Mouse (Mus musculus): ENCODE data around the gene Mif.

Gene Mif

DNA sequence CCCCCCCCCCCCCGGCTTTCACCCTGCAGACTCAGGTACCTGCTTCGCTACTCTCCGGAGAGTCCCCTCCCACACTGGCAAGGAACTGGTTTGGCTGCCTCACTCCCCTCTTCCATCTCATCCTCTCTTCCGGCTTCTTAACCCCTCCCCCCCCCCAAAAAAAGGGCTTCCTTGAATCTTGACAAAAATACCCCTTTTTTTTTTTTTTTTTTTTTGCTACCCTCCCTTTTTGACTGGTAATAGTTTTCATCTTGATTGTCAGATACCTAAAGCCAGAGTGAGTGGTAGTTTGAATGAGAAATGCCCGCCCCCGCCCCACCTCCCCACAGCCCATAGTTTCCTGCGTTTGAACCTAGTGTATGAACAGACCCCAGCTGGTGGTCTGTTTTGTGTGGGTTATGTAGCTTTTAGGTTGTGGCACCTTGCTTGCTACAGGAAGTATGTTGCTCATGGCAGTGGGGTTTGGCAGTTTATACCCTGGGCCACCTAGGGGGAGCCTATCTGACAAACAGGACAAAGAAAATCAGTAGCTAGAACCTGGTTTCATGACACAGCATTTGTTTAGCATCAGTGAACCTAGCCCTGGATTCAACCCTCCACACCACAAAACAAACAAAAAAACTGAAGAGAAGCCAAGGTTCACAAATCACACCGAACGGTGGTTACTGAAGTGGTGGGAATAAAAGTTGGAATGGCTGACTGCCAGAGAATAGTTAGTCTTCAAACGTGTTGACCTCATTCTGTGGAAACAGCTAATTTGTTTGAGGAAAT lies 24.1 kb downstream of the Mif start:
- DNase-seq: peak; percentile 31

DNA sequence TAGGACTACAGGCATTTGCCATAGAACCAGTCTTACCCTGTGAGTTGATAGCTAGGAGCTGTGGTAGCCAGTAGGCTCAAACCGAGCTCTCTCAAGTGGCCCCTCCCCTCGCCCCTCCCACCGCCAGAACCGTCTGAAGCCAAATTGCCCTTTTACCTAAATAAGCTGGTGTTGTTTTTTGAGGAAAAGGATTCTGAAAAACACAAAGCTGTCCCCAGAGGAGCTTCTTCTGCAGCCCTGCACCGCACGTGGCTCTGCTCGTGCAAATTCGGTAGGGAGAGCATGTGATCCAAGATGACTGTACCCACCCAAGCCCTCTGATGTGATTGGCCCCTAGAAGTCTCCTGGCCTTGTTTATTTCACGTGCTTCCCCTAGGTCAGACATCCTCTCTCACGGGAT lies 24.7 kb downstream of the Mif start:
- peak; percentile 68 for DNase-seq

DNA sequence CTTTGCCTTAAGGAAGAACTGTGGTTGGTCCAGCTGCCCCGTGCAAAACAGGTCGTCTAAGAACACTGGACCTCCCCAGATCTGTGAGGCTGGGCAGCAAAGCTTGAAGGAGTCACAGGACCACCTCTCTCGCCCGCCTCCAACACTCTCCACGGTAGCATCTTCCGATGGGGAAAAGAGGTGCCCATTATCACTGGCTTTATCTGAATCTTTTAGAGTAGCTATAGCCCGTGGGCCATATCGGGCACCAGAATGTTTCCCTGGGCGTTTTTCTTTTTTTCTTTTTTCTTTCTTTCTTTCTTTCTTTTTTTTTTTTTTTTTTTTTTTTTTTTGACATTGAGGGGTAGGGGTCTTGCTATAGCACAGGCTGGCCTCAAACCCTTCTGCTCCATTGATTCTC lies 25.3 kb downstream of the Mif start:
- no peak for DNase-seq

DNA sequence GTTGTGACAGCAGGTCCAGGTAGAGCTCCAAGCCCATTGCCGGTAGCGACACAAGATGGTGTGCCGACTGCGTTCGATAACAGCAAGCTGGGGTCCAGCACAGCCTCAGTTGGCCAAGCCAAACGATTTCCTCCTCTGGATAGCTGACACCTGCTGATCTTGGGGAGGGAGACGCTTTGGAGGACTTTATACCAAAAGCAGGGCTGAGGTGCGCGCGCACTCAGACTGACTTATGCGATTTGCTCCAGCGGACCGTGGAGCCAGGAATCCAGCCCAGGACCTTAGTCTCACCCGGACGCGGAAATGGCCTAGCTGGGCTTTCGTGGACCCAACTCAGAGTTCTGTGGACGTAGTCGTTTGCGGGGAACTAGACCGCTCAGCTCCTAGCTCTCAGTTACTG lies 25.8 kb downstream of the Mif start:
- DNase-seq: peak; percentile 70

DNA sequence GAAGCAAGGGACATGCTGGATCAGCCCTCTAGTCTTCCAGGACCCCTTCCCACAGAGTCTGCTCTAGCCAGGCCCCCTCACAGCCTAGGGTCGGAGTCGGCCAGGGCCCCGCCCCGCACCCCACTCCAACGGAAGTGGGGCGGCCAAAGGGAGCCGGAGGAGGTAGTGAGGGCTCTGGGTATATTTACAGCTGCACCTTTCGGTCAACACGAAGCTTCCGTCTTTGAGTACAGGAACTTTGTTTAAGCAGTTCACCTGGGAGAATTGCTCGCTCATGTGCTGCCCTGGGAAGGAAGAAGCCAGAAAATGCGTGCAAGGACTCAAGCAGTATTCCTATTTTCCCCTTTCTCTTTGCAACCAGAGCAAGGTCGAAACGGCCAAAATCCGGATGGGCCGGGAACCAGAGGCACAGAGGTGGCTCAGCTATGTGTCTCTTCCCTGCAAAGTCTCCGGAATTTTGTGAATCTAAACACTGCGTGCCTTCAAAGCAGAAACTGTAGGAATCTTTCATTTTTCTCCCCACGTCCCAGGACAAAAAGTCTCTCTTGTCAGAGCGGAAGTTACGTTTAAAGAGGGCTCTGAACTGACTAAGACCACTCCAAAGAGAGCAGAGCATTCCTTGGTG lies 26.5 kb downstream of the Mif start:
- no peak for DNase-seq

DNA sequence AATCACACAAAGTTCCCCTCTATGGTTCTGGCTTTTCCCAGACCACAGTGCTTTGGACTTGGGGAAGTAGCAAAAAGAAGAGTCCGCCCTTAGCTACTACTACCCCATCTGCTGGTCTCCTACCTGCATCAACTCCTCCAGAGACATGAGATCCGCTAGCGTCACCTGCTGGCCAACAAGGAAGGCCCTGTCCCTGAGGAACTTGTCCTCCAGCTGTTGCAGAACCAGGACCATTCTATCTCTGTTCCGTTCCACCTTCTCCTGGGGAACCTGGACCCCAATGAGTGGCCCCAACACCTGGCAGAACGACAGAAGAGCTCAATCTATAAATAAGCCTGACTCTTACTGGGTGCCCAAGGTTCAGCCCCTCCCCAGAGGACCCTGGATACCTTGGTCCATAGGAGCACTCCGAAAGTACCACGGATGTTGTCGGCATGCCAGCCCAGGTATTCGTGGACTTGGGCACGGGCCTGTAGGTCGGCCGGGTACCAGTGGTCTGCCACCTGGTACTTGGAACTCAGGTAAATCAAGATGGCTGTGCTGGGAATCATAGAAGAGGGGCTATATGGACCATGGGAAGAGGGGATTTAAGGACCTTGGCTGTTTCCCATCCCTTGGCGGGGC lies 27.7 kb downstream of the Mif start:
- peak; percentile 45 for DNase-seq

DNA sequence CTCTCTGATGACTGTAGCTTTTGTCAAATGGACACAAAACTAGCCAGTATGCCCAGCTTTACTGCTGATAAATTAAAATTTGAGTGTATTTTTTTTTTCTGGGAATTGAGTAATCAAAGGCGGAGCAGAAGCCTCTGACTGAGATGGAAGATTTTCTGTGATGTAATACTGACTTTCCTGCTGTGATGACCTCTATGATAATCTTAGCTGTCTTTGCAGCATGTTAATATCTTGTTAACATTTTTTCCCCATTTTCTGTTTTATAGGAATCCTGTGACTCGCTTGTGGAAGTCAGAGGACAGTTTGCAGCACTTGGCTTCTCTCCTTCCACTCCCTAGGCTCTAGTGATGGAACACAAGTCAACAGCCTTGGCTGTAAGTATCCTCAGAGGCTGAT lies 29.8 kb downstream of the Mif start:
- DNase-seq: no peak

DNA sequence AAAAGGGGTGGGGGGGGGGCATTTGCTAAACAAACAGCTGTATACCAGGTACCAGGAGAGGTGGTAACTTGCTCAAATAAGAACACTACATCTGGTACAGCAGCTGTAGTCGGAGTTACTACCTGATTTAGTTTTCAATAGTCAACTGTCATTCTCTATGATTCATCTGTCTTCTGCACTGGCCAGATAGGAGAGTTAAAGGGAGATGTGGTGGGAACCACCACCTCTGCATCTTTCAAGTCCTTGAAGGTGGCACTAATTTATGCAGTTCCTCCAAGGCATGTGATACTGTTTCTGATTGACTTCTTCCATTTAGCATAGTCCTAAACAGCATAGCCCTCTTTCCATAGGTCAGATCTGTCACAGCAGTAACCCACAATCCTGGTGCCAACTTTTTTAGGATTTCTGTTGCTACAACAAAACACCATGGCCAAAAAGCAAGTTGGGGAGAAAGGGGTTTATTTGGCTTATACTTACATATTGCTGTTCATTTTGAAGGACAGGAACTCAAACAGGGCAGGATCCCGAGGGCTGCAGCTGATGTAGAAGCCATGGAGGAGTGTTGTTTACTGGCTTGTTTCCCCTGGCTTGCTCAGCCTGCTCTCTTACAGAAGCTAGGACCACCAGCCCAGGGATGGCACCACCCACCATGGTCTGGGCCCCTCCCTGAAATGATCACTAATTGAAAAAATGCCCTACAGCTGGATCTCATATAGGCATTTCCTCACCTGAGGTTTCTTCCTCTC lies 30.3 kb downstream of the Mif start:
- DNase-seq: no peak

DNA sequence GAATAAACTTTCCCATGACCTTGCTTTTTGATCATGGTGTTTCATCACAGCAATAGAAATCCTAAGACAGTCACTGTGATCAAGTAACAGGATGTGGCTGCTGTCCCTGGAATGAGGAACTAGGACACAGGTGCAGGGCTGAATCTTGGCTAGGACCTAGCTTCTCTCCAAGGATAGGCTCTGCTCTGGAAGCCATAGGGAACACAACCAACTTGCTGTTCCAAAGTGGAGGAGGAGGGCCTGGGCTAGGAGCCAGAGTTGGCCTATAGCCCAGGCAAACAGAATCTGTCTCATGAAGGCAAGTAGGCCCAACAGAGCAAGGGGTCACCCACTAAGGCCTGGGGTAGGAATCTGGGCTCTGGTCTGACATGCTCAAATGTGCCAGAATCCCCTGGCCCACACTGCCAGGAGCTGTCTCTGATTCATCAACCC lies 31.5 kb downstream of the Mif start:
- no peak for DNase-seq

DNA sequence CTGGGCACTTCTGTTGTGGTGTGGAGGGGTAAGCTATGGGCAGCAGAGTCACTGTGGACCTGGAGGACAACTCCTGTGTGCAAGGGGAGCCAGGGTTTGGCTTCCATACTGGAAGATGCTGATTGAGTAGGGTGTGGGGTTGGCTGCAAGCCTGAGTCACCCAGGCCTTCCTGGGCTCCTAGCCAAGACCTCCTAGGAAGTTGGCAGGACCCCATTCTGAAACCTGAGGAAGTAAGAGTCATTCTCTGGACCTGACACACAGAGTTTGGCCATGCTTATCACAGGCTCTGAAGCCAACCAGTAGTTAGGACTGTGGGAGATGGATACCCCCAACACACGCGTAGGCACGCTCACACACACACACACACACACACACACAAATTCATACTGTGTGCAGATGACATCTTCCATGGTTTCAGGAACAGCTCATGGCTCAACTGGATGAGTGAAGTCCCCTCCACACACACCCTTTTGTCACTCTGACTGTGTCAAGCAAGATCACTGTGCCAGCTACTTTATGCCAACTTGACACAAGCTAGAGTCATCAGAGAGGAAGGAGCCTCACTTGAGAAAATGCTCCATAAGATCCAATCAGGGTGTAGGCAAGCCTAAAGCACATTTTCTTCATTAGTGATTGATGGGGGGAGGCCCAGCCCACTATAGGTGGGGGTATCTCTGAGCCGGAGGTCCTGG lies 32.2 kb downstream of the Mif start:
- DNase-seq: no peak

DNA sequence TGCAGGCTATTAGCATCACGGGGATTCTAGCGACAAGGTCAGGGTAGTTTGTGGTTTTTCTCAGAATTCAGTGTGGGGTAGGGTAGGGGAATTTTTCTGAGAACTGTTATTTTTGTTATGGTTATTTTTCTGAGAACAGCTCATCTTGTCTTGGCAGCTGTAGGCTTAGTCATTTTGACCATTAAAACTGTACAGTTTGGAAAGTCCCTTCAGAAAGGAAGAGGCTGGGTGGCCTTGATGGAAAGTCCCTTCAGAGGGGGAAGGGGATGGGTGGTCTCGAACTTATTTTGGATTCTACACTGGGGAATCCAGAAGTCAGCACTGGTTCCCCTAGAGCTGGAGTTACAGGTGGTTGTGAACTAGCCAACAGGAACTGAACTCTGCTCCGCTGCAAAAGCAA lies 35.5 kb downstream of the Mif start:
- no peak for DNase-seq

DNA sequence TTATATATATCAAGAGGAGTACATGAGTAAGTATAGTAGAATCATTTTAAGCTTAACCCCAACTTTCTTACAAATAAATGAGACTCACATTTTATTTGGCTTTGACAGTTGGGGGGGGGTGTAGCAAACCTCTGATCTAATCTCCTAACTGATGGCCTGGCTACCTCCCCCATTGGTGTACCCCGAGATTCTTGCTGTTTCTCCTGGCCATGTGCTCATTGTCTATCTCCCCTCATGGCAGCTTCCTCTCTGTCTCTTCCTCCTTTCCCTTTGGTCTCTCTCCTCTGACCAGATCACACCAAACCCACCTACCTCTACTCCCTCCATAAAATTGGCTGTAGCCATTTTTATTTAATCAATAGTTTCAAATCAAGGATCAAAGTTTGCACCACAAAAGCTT lies 36.3 kb downstream of the Mif start:
- DNase-seq: no peak

DNA sequence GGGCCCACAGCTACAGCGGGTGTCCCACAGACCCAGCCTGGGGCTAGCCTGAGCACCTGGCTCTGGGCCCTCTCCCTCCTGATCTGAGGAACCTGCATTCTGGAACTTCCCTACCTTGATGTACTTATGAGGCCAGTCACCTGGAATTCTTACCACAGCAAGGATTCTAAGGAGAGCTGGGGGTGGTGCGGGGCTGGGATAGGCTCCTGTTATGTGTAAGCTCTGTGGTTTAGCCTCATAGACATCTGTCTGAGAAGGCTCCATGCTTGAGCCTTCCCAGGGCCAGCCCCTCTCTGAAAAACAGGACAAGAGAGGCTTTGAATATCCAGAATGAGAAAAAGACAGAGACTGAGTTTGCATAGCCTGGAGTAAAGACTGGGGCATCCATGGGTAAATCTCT lies 37.6 kb downstream of the Mif start, which contains the start of gene Gstt4:
Gene Gstt4, minus strand, starts transcription at position 101 of the 400 bp plus-strand sequence.
- no peak for DNase-seq

DNA sequence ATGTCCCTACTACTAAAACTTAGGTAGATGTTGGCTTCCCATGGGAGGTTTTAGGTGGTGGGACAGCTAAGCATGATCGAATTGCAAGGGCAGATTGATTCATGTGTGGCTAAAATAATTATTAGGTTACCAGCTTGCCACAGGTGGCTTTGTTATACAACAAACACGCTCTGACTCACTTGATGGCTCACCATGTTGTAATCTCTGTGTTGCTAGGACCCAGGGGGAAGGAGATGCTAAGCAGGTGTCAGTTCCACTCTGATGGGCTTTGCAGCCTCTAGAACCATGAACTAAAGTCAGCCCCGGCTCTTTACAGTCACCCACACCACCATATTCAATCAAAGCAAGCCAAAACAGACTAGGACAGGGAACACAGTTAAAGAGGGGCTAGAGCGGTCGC lies 40.2 kb downstream of the Mif start:
- DNase-seq: no peak

DNA sequence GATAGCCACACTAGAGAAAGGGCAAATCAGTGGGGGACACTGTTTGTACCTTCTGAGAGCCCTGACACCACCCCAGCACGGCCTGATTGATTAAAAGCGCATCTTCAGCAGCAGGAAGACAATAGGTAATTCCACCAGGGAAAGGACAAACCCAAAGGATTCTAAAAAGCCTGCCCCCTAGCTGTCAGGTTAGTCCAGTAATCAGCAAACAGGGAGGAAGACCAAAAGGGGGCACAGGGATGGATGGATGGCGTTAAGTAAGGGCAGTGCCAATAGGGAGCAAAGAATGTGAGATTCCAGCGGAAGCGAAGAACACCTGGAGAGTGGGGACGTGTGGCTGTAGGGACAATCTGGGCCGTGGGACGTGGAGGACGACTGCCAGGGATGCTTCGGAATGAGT lies 41.4 kb downstream of the Mif start:
- no peak for DNase-seq

Measured in retina, postnatal 1 day (tissue).